Mouse (Mus musculus) bone marrow, adult 2 months (tissue): ENCODE measurements around the gene Stxbp2.

ENCODE experiments used
- CTCF ChIP-seq: fragments of 200-500 bp; IDR thresholded peaks from 2 replicates; pipeline ENCODE4 v1.5.1; 2011; ENCODE audit warnings: low read length, control low read depth; ENCODE audit not compliant: control insufficient read depth, insufficient read depth
- POLR2A ChIP-seq: fragments of 200-500 bp; IDR thresholded peaks from 2 replicates; pipeline ENCODE4 v1.6.1; 2011; ENCODE audit warnings: low read depth, mild to moderate bottlenecking, control low read depth, low read length, borderline replicate concordance; ENCODE audit not compliant: control insufficient read depth

- TF ChIP-seq POLR2A (no peak), CTCF (no peak)
Measured at GRCm38 (mm10) chr8:3678831-3679230, 48.1 kb downstream of the Stxbp2 start.
